Mouse (Mus musculus): ENCODE results near the gene Atf6b. TPM values are rescaled to one million over a fixed set of nuclear protein-coding genes. Genes with fewer than 3 reads are reported as not detected.

Gene Atf6b
- total RNA-seq, 1 experiment from 2014 or later, result 25.1 TPM

GRCm38 (mm10) chr17:34645256-34645829 is 1.6 kb upstream of the Atf6b start:
- ATAC-seq (replicated peaks; ENCODE audit: low read depth, poor library complexity, severe bottlenecking), result no peak

DNA sequence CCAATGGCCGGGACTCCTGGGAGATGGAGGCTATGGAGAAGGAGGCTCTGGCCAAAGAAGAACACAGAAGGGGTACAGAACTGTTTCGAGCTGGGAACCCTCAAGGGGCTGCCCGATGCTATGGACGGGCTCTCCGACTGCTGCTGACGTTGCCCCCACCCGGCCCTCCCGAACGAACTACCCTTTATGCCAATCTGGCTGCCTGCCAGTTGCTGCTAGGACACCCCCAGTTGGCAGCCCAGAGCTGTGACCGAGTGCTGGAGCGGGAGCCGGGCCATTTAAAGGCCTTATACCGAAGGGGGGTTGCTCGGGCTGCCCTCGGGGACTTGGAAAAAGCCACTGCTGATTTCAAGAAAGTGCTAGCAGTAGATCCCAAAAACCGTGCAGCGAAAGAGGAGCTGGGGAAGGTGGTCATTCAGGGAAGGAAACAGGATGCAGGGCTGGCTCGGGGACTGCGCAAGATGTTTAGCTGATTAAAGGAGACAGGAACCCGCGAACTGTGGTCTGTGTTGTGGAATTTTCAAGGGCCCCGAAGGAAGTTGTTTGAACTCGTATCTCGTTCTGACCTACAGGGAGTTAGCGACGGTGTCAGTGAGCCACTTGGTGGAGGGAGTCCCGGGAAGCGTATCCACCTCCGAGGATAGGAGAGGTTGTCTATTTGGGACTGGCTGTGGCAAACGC is 975 bp upstream of the Atf6b start:
- no peak for ATAC-seq (replicated peaks; ENCODE audit: low read depth, poor library complexity, severe bottlenecking)

- no peak for ATAC-seq (replicated peaks; ENCODE audit: low read depth, poor library complexity, severe bottlenecking)
These were observed 1.4 kb downstream of the Atf6b start for GRCm38 (mm10) chr17:34648141-34648890.

- no peak for ATAC-seq (replicated peaks; ENCODE audit: low read depth, poor library complexity, severe bottlenecking)
These were observed 2.3 kb downstream of the Atf6b start for GRCm38 (mm10) chr17:34649106-34649864.

- ATAC-seq (replicated peaks; ENCODE audit: low read depth, poor library complexity, severe bottlenecking), result no peak
These were observed 3.8 kb downstream of the Atf6b start for GRCm38 (mm10) chr17:34650781-34651180.

GRCm38 (mm10) chr17:34651507-34652221 is 4.7 kb downstream of the Atf6b start:
- ATAC-seq (replicated peaks; ENCODE audit: low read depth, poor library complexity, severe bottlenecking), result no peak; the same call in 1 of the 2 replicates

DNA sequence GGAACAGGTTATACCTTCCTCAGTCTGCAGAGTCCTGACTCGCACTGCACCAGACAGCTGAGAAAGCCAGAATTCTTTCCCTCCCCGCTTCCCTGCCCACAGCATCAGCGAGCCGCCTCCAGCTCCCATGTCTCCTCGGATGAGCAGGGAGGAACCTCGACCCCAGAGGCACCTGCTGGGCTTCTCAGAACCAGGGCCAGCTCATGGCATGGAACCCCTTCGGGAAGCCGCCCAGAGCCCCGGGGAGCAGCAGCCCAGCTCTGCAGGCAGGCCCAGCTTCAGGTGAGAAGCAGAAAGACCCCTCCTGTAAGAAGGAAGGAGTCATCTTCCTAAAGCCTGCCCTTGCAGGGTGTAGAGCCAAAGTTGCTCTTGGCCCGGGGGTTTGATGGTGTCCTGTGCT is 5.6 kb downstream of the Atf6b start:
- ATAC-seq (replicated peaks; ENCODE audit: low read depth, poor library complexity, severe bottlenecking), result no peak

DNA sequence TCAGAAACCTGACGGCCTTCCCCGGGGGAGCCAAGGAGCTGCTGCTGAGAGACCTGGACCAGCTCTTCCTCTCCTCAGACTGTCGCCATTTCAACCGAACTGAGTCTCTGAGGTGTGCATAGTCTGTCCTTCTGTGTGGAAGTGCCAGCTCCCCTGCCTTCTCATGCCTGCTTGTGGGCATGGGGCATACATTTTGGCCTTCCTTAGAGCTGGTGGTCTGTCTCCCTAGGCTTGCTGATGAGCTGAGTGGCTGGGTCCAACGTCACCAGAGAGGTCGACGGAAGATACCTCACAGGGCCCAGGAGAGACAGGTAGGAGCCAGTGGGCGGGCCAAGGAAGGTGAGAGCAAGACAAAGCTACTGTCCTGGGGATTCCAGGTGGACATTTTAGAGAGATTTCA is 6.0 kb downstream of the Atf6b start:
- ATAC-seq (replicated peaks; ENCODE audit: low read depth, poor library complexity, severe bottlenecking), result no peak

GRCm38 (mm10) chr17:34653746-34654285 is 6.9 kb downstream of the Atf6b start:
- ATAC-seq (replicated peaks; ENCODE audit: low read depth, poor library complexity, severe bottlenecking), result no peak

DNA sequence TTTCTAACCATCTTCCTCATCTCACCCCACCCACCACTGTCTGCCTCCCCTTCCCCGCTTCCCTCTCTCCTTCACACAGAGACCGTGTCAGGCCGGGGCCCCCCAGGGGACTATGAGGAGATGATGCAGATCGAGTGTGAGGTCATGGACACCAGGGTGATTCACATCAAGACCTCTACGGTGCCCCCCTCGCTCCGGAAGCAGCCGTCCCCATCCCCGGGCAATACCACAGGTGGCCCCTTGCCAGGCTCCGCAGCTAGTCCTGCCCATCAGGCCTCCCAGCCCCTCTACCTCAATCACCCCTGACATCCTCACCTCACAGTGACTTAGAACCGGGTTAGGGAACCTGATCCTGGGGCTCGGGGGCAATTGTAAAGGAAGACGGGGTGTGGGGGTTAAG is 7.4 kb downstream of the Atf6b start:
- ATAC-seq (replicated peaks; ENCODE audit: low read depth, poor library complexity, severe bottlenecking), result no peak

DNA sequence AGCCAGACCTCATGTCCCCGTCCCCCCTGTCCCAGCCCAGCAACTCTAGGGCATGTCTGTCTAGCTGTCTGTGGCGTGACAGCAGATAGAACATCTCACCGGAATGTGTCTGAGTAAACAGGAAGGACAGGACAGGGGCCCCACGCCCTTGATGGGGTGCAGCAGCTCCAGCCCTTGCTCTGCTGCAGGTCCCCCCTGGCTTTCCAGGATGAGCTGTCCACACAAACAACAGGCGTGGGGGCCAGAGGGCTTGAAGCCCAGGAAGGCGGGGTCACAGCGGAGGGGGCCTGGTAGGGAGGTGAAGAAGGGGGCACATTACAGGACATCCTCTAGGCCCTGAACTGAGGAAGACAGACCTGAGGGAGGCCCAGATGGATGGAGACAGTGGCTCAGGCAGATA is 8.2 kb downstream of the Atf6b start:
- no peak for ATAC-seq (replicated peaks; ENCODE audit: low read depth, poor library complexity, severe bottlenecking)

GRCm38 (mm10) chr17:34655581-34655991 is 8.6 kb downstream of the Atf6b start:
- no peak for ATAC-seq (replicated peaks; ENCODE audit: low read depth, poor library complexity, severe bottlenecking)

GRCm38 (mm10) chr17:34656666-34657065 is 9.7 kb downstream of the Atf6b start:
- no peak for ATAC-seq (replicated peaks; ENCODE audit: low read depth, poor library complexity, severe bottlenecking)

- ATAC-seq (replicated peaks; ENCODE audit: low read depth, poor library complexity, severe bottlenecking), result no peak
These were observed 10.3 kb downstream of the Atf6b start for GRCm38 (mm10) chr17:34657271-34657670.

DNA sequence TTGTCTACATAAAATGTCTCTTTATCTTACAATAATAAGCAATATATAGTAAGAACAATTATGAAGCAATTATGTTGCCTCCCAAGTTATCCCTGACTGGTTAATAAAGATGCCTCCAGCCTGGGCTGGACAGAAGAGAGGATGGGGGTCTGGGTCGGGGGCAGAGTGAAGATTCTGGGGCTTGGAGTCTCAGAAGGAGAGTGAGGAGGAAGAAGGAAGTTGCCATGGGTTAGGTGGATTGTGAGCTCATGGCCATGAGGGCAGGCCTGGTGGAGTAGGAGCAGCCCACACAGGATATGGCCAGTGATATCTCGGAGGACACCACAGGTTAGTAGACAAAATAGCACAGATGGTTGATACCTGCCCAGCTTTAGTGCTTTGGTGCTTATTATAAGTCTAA is 11.2 kb downstream of the Atf6b start:
- no peak for ATAC-seq (replicated peaks; ENCODE audit: low read depth, poor library complexity, severe bottlenecking)

DNA sequence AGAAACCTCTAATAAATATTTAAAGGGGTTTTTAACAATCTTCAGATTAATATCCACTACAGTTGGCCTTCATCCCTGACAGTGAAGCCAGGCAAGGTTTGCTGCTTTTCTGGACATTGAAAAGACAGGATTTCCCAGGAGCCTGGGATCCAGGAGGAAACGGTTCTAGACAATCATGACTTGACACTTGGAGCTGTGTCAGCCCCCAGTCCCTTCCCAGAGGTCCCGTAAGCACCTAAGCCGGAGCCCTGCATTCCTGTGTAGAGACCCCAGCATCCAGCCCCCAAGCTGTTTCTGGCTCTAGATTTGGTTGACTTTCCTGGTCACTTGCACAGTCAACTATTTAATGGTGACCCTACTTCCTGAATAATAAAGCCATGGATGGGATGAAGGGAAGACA is 11.6 kb downstream of the Atf6b start:
- ATAC-seq (replicated peaks; ENCODE audit: low read depth, poor library complexity, severe bottlenecking), result no peak

- peak; percentile 44; the same call in 1 of the 2 replicates for ATAC-seq (replicated peaks; ENCODE audit: low read depth, poor library complexity, severe bottlenecking)
These were observed 12.4 kb downstream of the Atf6b start for GRCm38 (mm10) chr17:34659181-34659896.

DNA sequence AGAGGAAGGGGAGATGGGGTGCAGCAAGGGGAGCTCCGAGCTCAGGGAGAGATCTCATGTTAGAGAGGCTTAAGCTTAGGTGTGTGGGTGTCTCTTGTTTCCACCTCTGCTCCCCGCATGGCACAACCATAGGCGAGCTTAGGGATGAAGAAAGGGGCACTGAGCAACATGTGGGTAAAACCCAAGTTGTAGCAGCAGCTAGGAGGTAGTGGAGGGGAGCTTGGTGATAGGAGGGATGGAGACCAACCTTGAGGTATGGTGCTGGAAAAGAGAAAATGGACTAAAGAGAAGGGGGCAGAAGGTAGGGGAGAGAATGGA is 12.9 kb downstream of the Atf6b start:
- ATAC-seq (replicated peaks; ENCODE audit: low read depth, poor library complexity, severe bottlenecking), result no peak

DNA sequence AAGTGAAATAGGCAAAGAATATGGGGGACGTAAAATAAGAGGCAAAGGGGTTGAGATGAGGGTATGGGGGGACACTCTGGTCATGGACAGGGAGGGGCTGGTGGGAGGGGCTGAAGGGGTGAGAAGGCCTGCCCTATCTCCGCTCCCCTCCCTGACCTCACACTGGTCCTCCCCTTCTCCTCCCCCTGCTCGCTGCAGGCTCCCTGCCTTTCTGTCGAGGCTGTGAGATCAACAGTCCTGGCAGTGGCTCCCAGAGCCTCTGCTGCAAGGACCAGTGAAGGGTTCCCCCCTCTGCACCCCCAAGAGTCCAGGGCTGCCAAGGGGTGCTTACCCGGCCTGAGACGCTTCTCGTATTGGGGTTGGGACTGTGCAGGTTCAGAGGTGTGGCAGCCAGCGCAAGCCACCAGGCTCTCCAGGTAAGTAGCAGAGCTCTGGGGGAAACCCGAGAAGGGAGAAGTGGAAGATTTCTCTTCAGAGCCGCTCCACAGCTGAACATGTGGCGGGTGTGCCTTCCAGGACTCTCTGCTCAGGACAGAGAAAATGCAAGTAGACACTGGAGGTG is 13.4 kb downstream of the Atf6b start:
- no peak for ATAC-seq (replicated peaks; ENCODE audit: low read depth, poor library complexity, severe bottlenecking)

Data from common myeloid progenitor, adult 5-6 weeks (primary cell).